Mouse (Mus musculus): Measurements from ENCODE around the gene Als2cl.

DNA sequence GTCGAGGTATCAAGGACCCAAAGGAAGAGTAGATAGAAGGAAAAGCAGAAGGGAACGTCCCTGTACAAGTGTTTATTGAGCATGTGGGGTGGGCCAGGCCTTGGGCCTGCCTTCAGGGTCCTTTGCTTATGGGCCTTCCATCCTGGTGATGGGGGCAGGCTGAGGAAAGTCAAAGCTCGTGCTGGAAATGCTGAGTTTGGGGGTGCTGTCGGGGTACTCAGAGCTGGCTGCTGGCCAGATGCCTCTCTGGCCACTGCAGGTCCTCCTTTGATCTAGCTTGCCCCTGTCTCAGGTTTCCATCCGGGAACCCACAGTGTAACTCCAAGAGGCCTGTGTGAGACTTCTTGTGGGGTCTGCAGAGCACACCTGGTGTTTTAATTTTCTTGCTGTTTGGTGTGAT is 21.1 kb upstream of the Als2cl start:
- TF ChIP-seq FLI1 (IDR thresholded peaks at IDR 0.05; ENCODE audit: low read length) (no peak), GATA1 (IDR thresholded peaks at IDR 0.05; ENCODE audit: borderline replicate concordance, low read length) (no peak)

All from megakaryocyte, embryonic 14.5 days (primary cell).